Mouse (Mus musculus) ovary, postnatal 36 days (tissue): ENCODE measurements around the gene Rfx5.

Source experiments
- DNase-seq: peaks from one replicate; pipeline ENCODE4 v3.0.0; 2022; ENCODE audit warnings: low spot score, mixed read lengths

Rfx5 gene

DNA sequence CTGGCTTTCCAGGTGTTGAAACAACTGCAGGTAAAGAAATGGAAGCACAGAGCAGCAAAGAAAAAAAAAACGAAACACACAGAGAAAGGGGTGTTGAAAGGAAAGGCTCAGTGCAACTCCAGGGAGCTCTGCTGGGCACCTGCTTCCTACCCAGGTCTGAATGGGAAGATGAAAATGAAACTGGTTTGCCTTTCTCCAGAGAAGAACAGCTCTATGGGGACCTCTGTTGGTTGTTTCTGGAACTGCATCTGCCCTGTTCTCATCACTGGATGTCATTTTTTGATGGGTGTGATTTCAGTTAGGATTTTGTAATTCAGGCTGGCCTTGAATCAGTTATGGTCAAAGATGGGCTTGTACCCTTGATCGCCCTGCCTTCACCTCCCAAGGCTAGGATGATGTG is 43.1 kb downstream of the Rfx5 start:
- peak; percentile 44 for DNase-seq

DNA sequence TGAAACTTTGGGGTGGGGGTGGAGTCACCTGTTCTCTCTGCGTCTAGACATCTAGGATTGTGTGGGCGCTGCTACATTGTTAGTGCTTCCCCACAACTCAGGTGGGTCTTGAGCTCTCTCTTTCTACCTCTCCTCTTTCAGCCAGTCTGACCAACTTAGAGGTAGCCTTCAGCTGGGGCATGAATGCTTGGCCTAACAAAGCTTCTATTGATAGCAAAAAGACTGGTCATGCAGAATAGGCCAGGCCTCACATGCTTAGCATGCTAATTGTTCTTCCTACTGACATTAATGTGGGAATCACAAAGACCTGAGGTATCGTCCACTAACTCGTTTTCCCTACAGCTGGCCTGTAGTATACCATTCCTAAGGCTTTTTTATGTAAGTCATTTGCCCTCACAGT is 48.7 kb downstream of the Rfx5 start:
- no peak for DNase-seq

DNA sequence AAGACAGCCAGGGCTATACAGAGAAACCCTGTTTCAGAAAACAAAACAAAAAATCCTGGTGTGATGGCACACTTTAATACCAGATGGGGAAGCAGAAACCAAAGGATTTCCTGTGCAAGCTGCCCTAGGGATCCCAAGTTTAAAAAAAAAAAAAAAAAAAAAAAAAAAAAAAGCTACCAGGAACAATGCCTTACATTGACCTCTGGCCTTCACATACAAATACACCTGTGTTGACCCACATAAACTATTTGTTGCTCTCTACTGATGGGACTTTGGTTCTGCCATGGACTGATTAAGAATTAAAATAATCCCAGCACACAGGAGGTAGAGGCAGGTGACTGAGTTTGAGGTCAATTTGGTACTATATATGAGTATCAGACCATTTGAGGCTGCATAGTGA is 49.4 kb downstream of the Rfx5 start:
- no peak for DNase-seq

DNA sequence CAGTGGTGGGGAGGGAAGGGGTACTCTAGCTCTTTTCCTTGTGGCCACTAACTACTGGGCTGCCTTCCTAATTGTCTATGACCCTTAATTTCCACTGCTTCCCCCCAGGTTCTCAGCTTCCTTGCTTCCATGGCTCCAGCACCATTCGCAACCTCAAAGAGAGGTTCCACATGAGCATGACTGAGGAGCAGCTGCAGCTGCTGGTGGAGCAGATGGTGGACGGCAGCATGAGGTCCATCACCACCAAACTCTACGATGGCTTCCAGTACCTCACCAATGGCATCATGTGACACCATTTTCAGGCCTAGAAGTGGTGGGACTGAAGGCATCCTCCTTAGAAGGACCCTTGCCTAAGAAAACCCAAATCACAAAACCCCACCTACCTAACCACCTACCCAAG is 51.8 kb downstream of the Rfx5 start:
- DNase-seq, result no peak

DNA sequence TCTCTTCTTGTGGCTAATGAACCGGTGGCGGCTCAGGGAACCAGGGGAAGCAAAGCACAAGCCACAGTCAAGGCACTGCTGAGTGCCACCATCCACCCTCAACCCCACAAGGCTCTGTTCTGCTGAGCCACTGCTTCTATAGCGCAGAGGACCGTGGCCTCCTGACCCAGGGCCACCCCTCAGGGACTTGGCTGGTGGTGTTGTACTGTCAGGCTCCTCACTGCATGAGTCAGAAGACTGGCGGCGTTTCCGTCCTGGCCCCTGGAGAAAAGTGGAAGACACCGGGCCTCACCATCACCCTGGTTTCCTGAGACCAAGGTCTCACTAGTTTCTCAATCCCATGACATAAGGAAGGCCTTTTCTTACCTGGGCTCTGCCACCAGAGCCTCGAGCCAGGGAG is 53.8 kb downstream of the Rfx5 start:
- DNase-seq, result no peak

DNA sequence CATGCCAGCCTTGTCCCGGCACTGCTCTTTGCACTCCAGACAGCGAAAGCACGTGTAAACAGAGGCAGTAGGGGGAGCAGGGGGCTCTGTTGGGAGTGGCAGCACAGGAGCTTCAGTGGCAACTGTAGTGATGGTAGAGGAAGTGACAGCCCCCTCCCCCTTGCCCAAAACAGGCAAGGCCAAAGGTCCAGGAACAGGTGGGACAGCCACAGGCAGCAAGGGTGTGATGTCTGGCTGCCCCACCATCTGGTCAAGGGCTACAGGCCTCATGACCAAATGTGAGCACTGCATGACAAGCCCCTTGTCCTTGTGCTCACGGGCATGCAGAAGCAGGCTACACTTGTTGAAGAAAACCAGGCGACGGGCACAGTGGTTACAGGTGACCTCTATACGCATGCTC is 56.5 kb downstream of the Rfx5 start:
- no peak for DNase-seq
